Mouse (Mus musculus): Measurements from ENCODE around the gene Olfr1338. TPM values are rescaled to one million over a fixed set of nuclear protein-coding genes. Genes with fewer than 3 reads are reported as not detected.

Gene Olfr1338
- polyA plus RNA-seq, 1 experiment = not detected

Other genes starting within 250 kb of the Olfr1338 start
- gene 2610528J11Rik, start 231.7 kb downstream of the Olfr1338 start, polyA plus RNA-seq (2012; fragmentation: generic; extraction: Trizol) = not detected
- gene Tmem125, start 214.7 kb downstream of the Olfr1338 start, polyA plus RNA-seq (2012; fragmentation: generic; extraction: Trizol) = not detected
- not detected for gene Cfap57, start 138.0 kb downstream of the Olfr1338 start, polyA plus RNA-seq (2012; fragmentation: generic; extraction: Trizol)
- gene Ebna1bp2, start 137.9 kb downstream of the Olfr1338 start, polyA plus RNA-seq (2012; fragmentation: generic; extraction: Trizol) = 106 TPM
- not detected for gene Olfr62, start 99.8 kb downstream of the Olfr1338 start, polyA plus RNA-seq (2012; fragmentation: generic; extraction: Trizol)
- gene Olfr1342, start 66.0 kb downstream of the Olfr1338 start, polyA plus RNA-seq (2012; fragmentation: generic; extraction: Trizol) = not detected
- gene Olfr1341, start 55.2 kb downstream of the Olfr1338 start, polyA plus RNA-seq (2012; fragmentation: generic; extraction: Trizol) = not detected
- not detected for gene Olfr1340, start 38.6 kb downstream of the Olfr1338 start, polyA plus RNA-seq (2012; fragmentation: generic; extraction: Trizol)
- not detected for gene Olfr1339, start 26.6 kb downstream of the Olfr1338 start, polyA plus RNA-seq (2012; fragmentation: generic; extraction: Trizol)
- gene Olfr1337, start 23.8 kb upstream of the Olfr1338 start, polyA plus RNA-seq (2012; fragmentation: generic; extraction: Trizol) = not detected
- gene Olfr1335, start 51.2 kb upstream of the Olfr1338 start, polyA plus RNA-seq (2012; fragmentation: generic; extraction: Trizol) = not detected
- not detected for gene Olfr1333, start 77.5 kb upstream of the Olfr1338 start, polyA plus RNA-seq (2012; fragmentation: generic; extraction: Trizol)
- gene Olfr1331, start 105.9 kb upstream of the Olfr1338 start, polyA plus RNA-seq (2012; fragmentation: generic; extraction: Trizol) = not detected
- gene Olfr1330, start 129.9 kb upstream of the Olfr1338 start, polyA plus RNA-seq (2012; fragmentation: generic; extraction: Trizol) = not detected
- gene Olfr1329, start 158.7 kb upstream of the Olfr1338 start, polyA plus RNA-seq (2012; fragmentation: generic; extraction: Trizol) = not detected
- gene Olfr1328, start 179.9 kb upstream of the Olfr1338 start, polyA plus RNA-seq (2012; fragmentation: generic; extraction: Trizol) = not detected
- not detected for gene Lao1, start 202.8 kb upstream of the Olfr1338 start, polyA plus RNA-seq (2012; fragmentation: generic; extraction: Trizol)

Measured in C2C12 (cell line).